Mouse (Mus musculus): Measurements from ENCODE around the gene Ctnna3. TPM values are rescaled to one million over a fixed set of nuclear protein-coding genes. Genes with fewer than 3 reads are reported as not detected.
A peak's percentile ranks its signal among the peaks of the same experiment; 100 is the strongest.
"Not testable (repeated sequence)": the region's sequence is repeated elsewhere in the genome, so short reads cannot be mapped to it uniquely, and the experiment has no call there.

The Ctnna3 gene
- polyA plus RNA-seq, 1 experiment from 2014 or later: 0.53 TPM

GRCm38 (mm10) chr10:63410162-63410956 lies 19.5 kb upstream of the Ctnna3 start:
- 66% methylated on average over 16 of the region's 16 CpGs for WGBS

DNA sequence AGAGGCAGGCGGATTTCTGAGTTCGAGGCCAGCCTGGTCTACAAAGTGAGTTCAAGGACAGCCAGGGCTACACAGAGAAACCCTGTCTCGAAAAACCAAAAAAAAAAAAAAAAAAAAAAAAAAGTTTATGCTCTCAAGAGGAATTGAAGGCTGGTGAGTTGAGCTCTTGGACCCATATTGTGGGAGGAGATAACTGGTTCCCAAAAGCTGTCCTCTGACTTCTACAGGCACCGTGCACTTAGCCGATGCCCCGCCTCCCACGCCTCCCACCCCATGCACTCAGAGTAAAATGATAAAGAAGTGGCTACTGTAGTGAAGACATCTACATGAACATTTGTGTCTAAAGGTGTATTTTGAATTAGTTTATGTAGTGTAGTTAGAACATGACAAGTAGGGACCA lies 18.2 kb upstream of the Ctnna3 start:
- H3K4me3 ChIP-seq (replicated peaks); H3K4me1 ChIP-seq; ATAC-seq (replicated peaks; ENCODE audit: low FRiP score); H3K9ac ChIP-seq; H3K9me3 ChIP-seq (replicated peaks); H3K36me3 ChIP-seq; H3K4me2 ChIP-seq; H3K27me3 ChIP-seq; H3K27ac ChIP-seq: not testable (repeated sequence)
- 89% methylated on average over 6 of the region's 7 CpGs for WGBS

More at GRCm38 (mm10) chr10:63410162-63410956, 19.5 kb upstream of the Ctnna3 start:
- no peaks in the 10 kb centered on the region for H3K4me1 ChIP-seq
- H3K36me3 ChIP-seq: no peaks in the 10 kb centered on the region
- ATAC-seq (replicated peaks; ENCODE audit: low FRiP score): no peak
- H3K27ac ChIP-seq: no peak overlapping the region
- no peak overlapping the region for H3K4me3 ChIP-seq (replicated peaks)
- H3K9ac ChIP-seq: no peak overlapping the region
- no peaks in the 10 kb centered on the region for H3K9me3 ChIP-seq (replicated peaks)
- H3K4me2 ChIP-seq: no peak overlapping the region
- no peaks in the 10 kb centered on the region for H3K27me3 ChIP-seq

DNA sequence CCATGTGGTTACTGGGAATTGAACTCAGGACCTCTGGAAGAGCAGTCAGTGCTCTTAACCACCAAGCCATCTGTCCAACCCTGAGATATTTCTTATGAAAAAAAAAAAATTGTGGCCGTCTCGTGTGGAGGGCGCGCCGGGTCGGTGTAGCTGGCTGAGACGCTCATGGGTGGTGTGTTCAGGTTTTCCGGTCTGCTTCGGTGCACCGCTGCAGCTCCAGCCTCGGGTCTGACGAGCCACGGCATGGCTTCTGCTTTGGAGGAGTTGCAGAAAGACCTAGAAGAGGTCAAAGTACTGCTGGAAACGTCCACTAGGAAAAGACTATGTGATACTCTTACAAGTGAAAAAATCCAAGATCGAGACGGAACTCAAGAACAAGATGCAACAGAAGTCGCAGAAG lies 17.1 kb upstream of the Ctnna3 start:
- Histone ChIP-seq H3K4me2 (no peak overlapping the region), H3K9ac (no peak overlapping the region), H3K27ac (no peak overlapping the region), H3K36me3 (no peaks in the 10 kb centered on the region), H3K9me3 (replicated peaks) (no peaks in the 10 kb centered on the region), H3K4me1 (0 out of 2 replicates have a peak, but pooled peaks cover 2% of the 10 kb centered on the region), H3K4me3 (replicated peaks) (no peak overlapping the region), H3K27me3 (no peaks in the 10 kb centered on the region)
- no peak for ATAC-seq (replicated peaks; ENCODE audit: low FRiP score)
- 86% methylated on average over 17 of the region's 17 CpGs for WGBS

DNA sequence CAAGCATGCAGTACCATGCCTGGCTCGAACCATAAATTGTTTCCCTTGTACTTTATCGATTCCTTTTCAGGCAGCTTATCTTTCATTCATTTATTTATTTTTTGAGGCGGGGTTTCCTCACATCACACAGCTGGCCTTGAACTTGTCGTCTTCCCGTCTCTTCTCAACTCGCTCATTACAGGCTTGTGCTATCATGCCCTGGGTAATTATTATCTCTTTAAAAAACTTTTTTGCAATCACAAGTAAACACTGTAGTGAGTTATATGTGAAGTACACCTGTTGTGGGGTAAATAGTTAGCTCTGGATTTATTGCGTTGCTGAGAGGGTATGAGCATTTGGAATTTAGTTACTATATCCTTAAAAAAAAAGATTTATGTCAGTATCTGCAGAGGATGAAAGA lies 14.6 kb upstream of the Ctnna3 start:
- no peak for ATAC-seq (replicated peaks; ENCODE audit: low FRiP score)
- Histone ChIP-seq H3K4me3 (replicated peaks) (no peak overlapping the region), H3K27ac (no peak overlapping the region), H3K4me2 (no peak overlapping the region), H3K9me3 (replicated peaks) (no peaks in the 10 kb centered on the region), H3K9ac (no peak overlapping the region), H3K27me3 (no peaks in the 10 kb centered on the region), H3K36me3 (no peaks in the 10 kb centered on the region), H3K4me1 (0 out of 2 replicates have a peak, but pooled peaks cover 2% of the 10 kb centered on the region)
- 83% methylated on average over 7 of the region's 7 CpGs for WGBS

GRCm38 (mm10) chr10:63415850-63416249 lies 14.0 kb upstream of the Ctnna3 start:
- no peak for ATAC-seq (replicated peaks; ENCODE audit: low FRiP score)
- Histone ChIP-seq H3K4me2 (0 out of 2 replicates have a peak overlapping the region, but pooled peaks have one; percentile 16), H3K9me3 (replicated peaks) (no peaks in the 10 kb centered on the region), H3K27me3 (no peaks in the 10 kb centered on the region), H3K36me3 (no peaks in the 10 kb centered on the region), H3K27ac (no peak overlapping the region), H3K9ac (no peak overlapping the region), H3K4me1 (0 out of 2 replicates have a peak, but pooled peaks cover 2% of the 10 kb centered on the region), H3K4me3 (replicated peaks) (no peak overlapping the region)
- WGBS: 63% methylated on average over 7 of the region's 7 CpGs

DNA sequence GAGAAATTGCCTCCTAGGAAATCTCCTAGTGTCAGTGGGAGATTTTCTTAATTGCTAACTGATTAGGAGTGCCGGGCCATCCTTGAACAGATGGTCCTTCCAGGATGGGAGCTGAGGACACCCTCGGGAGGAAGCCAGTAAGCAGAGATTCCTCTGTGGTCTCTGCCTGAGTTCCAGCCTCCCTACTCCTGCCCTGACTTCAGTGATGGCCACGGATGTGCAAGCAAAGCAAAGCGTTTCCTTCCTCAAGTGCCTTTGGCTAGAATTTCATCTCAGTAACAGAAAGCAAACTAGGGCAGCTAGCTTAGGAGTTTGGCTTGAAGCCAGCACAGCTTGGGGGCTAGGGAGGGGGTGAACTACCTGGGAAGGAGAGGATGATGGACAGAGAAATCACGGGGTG lies 12.8 kb upstream of the Ctnna3 start:
- Histone ChIP-seq H3K4me1 (0 out of 2 replicates have a peak, but pooled peaks cover 2% of the 10 kb centered on the region), H3K4me3 (replicated peaks) (no peak overlapping the region), H3K27me3 (no peaks in the 10 kb centered on the region), H3K9ac (no peak overlapping the region), H3K4me2 (no peak overlapping the region), H3K27ac (no peak overlapping the region), H3K9me3 (replicated peaks) (no peaks in the 10 kb centered on the region), H3K36me3 (no peaks in the 10 kb centered on the region)
- 54% methylated on average over 5 of the region's 5 CpGs for WGBS
- ATAC-seq (replicated peaks; ENCODE audit: low FRiP score): no peak

DNA sequence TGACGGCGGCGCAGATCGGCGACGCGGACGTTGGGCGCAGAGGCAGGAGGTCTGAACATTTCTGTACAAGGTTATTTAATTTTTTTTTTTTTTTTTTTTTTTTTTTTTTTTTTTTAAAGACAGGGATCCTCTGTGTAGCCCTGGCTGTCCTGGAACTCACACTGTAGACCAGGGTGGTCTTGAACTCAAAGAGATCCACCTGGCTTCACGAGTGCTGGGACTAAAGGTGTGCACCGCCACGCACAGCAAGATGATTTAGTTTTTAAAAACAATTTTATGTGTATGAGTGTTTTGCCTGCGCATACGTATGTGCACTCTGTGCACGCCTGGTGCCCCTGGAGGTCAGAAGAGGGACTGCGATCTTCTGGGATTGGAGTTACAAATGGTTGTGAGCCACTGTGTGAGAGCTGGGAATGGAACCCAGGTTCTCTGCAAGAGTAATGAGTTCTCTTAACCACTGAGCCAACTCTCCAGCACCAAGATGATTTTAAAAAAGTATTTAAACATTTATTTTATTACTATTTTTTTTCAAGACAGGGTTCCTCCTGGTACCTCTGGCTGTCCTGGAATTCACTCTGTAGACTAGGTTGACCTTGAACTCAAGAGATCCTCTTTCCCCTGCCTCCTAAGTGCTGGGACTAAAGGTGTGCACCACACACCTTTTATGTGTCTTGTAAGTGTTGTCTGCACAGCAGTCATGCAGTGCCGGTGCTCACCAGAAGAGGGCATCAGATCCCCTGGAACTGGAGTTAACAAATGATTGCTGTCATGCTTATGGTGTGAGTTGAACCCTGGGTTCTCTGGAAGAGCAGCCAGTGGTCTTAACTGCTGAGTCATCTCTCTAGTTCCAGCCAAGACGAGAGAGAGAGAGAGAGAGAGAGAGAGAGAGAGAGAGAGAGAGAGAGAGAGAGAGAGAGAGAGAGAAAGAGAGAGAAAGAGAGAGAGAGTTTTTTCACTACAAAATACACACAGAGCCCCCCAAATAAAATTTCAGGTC lies 7.9 kb upstream of the Ctnna3 start, which contains the start of gene Gm7075:
TSS of gene Gm7075 (minus strand) at position 51 of the 997 bp plus-strand sequence.
- Histone ChIP-seq H3K27ac (no peak within 1 kb of the TSS), H3K4me3 (replicated peaks) (no peak within 1 kb of the TSS), H3K27me3 (no peaks in the 10 kb centered on the region), H3K36me3 (no peaks in the 10 kb centered on the region), H3K9me3 (replicated peaks) (no peaks in the 10 kb centered on the region), H3K4me2 (no peak within 1 kb of the TSS), H3K4me1 (no peaks in the 10 kb centered on the region), H3K9ac (no peak within 1 kb of the TSS)
- no peak for ATAC-seq (replicated peaks; ENCODE audit: low FRiP score)
- WGBS: 89% methylated on average over 18 of the region's 18 CpGs

DNA sequence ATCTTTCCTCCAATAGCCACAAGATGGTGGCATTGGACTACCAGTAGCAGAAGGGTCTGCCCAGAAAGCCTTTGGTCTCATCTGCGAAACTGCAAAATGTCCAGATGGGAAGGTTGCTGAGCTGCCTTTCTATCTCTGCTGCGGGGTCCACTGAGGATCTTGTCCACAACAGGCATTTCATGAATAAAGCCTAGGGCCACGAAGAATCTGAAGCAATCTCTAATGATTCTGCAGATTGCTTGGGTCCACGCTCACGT lies 7.2 kb upstream of the Ctnna3 start:
- H3K4me3 ChIP-seq (replicated peaks): no peak overlapping the region
- no peak for ATAC-seq (replicated peaks; ENCODE audit: low FRiP score)
- H3K9ac ChIP-seq: no peak overlapping the region
- H3K4me2 ChIP-seq: no peak overlapping the region
- no peaks in the 10 kb centered on the region for H3K4me1 ChIP-seq
- H3K27ac ChIP-seq: no peak overlapping the region
- 91% methylated on average over 5 of the region's 5 CpGs for WGBS
- H3K9me3 ChIP-seq (replicated peaks): no peaks in the 10 kb centered on the region
- no peaks in the 10 kb centered on the region for H3K36me3 ChIP-seq
- H3K27me3 ChIP-seq: no peaks in the 10 kb centered on the region

DNA sequence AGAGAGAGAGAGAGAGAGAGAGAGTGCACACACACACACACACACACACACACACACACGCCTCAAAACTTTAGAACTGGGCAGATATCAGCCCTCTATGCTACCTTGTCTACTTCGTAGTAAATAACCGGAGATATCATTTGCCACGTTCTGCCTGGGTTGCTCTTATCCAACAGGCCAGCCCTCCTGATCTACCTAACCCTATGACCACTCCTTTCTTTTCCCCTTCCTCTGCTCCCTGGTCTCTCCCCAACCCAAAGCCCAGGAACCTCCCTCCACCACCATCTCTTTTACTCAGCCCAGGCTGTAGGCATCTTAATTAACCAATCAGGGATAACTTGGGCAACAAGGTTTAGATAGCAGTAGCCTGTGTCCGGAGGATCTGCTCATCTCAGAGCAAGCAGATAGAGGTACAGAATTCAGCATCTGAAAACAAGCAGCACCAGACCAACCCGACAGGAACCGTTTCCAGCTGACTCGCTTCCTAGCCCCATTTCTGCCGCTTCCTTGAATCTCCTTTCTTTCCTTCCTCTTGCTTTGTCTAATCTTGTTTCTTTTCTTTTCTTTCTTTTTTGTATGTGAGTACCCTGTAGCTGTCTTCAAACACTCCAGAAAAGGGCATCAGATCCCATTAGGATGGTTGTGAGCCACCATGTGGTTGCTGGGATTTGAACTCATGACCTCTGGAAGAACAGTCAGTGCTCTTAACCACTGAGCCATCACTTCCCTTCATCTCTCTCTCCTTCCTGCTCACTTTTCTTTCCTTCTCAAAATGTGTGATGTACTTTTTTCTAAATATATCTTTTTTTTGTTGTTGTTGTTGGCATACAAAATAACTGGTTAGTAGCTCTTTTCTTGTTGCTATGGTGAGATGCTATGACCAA lies 6.1 kb upstream of the Ctnna3 start:
- Histone ChIP-seq H3K9ac (no peak overlapping the region), H3K9me3 (replicated peaks) (no peaks in the 10 kb centered on the region), H3K4me2 (no peak overlapping the region), H3K27ac (no peak overlapping the region), H3K4me3 (replicated peaks) (no peak overlapping the region), H3K36me3 (no peaks in the 10 kb centered on the region), H3K27me3 (no peaks in the 10 kb centered on the region), H3K4me1 (0 out of 2 replicates have a peak, but pooled peaks cover 3% of the 10 kb centered on the region)
- 92% methylated on average over 9 of the region's 9 CpGs for WGBS
- ATAC-seq (replicated peaks; ENCODE audit: low FRiP score): 0 out of 2 replicates have a peak, but pooled peaks have one; percentile 16

- Histone ChIP-seq H3K27me3 (no peaks in the 10 kb centered on the region), H3K4me3 (replicated peaks) (no peak overlapping the region), H3K36me3 (no peaks in the 10 kb centered on the region), H3K4me1 (0 out of 2 replicates have a peak, but pooled peaks cover 3% of the 10 kb centered on the region), H3K9me3 (replicated peaks) (no peaks in the 10 kb centered on the region), H3K9ac (no peak overlapping the region), H3K4me2 (no peak overlapping the region), H3K27ac (no peak overlapping the region)
- no peak for ATAC-seq (replicated peaks; ENCODE audit: low FRiP score)
Measured at GRCm38 (mm10) chr10:63424475-63424814, 5.5 kb upstream of the Ctnna3 start.

GRCm38 (mm10) chr10:63427146-63427545 lies 2.8 kb upstream of the Ctnna3 start:
- Histone ChIP-seq H3K36me3 (no peaks in the 10 kb centered on the region), H3K27me3 (no peaks in the 10 kb centered on the region), H3K9me3 (replicated peaks) (no peaks in the 10 kb centered on the region), H3K9ac (no peak overlapping the region), H3K4me3 (replicated peaks) (no peak overlapping the region), H3K27ac (no peak overlapping the region), H3K4me2 (no peak overlapping the region), H3K4me1 (0 out of 2 replicates have a peak, but pooled peaks cover 3% of the 10 kb centered on the region)
- WGBS: 73% methylated on average over 8 of the region's 8 CpGs
- no peak for ATAC-seq (replicated peaks; ENCODE audit: low FRiP score)

Data from kidney, embryonic 15.5 days (tissue).